Mouse (Mus musculus): ENCODE measurements around the gene Cc2d1b.
A peak's percentile ranks its signal among the peaks of the same experiment; 100 is the strongest.

The Cc2d1b gene

DNA sequence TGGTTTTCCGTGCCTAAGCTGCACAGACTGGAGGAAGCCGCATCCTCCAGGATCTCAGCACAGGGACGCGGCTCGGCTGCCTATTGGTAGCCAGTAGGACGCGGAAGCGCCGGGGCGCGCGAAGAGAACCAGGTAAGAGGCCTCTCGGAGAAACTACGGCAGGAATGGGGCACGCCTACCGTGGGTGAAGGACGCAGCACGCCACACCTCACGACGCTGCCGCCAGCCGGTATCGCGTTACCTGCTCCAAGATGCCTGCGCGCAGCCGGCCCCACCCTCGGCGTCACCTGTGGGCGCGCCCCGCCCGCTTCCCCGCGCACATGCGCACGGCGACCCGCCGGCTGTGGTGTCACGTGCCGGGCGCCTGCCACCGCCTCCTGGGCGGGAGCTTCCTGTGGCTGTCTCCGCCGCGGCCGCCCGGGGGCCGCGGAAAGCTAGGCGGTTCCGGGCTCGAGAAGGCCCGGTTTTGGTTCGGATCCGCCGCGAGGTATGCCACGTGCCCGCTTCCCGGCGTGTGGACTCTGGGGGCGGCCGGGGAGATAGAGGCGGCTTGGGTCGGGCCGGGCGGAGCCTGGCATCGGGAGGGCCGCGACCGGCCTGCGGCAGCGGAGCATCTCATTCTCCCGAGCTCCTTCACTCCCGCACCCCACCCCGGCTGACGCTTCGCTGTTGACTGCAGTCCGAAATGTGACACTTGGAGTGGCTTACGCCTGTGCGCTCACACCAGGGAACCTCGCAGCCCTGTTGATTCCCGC is at the start of gene Cc2d1b:
Cc2d1b (plus strand) TSS at position 354 of the 755 bp plus-strand sequence.
- DNase-seq = peak; percentile 94

DNA sequence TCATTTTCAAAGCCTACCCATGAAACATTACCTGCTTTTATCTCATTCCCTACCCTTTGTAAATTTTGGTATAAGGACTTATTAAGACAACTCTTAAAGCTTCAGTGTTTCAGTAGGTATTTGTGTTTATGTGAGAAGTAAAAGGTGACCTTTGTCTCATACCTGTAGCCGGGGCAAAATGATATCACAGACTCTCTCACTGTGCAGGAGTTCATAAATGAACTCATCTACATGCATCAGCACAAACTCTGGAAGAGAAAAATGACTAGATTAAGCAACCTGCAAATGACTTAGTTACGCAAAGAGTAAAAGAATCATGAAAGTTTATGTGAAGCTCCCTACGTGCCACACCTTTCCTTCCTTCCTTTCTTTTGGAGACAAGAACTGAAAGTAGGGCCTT is 47.1 kb upstream of the Cc2d1b start:
- DNase-seq = no peak

DNA sequence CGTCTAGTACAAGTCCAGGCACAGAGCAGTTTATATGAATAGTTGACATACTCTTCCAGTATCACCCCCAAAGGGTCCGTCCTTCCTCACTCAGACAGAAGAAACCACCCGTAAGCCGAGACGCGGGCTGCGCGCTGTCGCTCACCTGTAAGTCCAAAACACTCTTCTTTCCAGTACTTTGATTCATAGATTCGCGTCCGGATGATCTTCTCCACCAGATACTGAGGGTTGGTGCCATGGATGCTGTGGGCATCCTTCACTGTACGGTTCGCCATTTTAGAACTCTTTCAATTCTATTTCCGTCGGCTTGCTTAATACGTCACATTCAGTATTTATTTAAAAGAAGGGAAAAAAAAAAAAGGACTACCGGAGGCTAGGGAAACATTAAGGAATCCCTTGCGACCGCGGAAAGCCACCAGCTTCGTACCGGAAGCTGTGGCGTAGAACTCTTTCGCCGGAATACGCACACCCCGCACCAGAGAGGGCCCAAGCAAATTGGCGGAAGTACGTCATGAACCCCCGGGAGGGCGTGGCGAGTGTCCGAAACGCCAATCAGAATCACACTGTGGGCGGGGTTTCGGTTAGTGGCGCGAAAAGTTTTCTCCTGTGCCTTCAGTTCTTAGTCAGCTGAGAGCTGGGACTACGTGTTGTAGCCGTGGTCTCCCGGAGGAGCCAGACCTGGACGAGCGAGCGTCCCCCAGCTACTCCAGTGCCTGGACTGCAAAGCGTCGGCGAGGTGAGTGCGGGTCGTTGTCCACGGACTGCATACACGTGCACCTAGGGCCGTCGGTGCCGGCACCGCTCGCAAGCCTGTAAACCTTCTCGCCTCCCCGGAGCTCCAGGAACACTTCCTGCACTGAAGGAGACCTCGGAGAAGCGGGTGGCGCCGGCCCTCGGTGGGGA is 40.6 kb upstream of the Cc2d1b start, which contains the start of the genes Prpf38a and Orc1:
Prpf38a (minus strand) TSS at position 497 of the 903 bp plus-strand sequence.
Orc1 (plus strand) TSS at position 584 of the 903 bp plus-strand sequence.
- DNase-seq = peak; percentile 94

DNA sequence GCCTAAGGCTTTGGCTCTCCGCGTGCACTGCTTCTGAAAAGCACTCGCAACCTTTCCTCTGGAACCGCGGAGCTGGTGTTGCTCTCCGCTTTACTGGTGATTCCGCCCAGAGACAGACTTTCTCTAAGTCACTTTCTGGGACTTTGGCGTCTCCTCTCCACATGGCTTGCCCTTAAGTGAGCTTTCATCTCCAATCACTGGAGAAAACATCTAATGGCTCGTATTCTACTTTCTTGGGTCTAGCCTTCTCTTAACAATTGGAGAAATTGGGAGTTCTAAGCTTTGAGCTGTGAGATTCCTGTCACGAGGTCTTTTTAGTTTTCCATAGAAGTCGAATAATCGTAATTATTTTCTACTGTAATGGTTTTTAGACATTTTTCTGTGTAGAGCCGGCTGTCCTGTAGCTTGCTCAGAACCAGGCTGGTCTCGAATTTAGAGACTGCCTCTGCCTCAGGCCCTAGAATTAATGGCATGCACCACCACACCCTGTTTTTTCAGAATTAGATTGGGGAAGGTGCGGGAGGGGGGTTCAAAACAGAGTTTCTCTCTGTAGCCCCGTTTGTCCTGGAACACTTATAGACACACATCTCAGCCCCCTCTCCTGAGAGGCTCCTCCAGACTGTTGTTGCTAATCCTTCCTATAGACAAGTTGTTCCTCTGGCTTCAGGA is 39.9 kb upstream of the Cc2d1b start:
- peak; percentile 8 for DNase-seq

DNA sequence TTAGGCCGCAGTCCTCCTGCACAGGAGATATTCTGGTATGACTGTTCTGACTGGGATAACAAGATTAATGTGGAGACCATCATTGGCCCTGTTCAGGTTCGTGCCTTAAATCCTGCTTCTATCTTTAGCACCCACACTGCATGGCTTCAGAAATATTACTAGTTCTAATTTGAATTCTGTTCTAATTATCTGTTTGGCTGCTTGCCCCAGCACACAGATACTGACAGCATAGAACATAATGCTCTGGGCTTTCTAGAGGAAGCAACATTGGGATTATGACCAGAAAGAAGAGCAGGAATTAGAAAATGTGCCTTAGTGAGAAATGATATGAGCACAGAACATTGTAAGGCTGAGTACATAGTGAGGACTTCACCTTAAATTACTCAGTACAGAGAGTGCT is 26.4 kb upstream of the Cc2d1b start:
- DNase-seq = no peak

DNA sequence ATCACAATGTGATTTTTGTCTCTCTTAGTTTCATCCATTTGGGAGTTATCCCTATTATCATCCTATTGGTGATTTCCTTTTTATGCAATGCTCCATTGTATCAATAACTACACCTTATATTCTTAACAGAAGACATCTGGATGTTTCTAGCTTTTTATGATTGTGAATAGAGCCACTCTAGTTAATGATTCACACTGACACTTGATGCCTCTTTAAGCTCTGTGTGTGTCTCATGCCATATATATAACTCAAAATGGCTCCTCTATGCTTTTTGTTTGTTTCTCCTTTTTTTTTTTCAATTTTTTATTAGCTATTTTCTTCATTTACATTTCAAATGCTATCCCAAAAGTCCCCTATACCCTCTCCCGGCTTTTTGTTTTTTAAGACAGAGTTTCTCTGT is 24.0 kb upstream of the Cc2d1b start:
- no peak for DNase-seq

DNA sequence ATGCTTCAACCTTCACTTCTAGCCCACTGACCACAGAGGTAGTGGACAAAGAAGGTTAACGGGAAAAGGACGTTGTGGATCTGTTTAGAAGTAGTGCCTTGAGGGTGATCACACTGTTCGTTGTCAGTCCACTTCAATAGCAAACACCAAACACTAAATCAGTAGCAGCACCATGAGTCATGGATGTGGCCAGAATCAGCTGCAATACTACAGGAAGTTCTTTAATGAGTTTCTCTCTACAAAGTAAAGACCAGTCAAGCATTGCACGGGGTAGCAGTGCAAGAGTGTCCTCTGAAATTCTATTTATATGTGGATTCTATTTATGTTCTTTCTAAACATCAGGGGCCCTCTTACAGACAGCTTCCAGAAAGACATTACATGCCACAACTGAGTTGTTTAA is 21.4 kb upstream of the Cc2d1b start:
- no peak for DNase-seq

DNA sequence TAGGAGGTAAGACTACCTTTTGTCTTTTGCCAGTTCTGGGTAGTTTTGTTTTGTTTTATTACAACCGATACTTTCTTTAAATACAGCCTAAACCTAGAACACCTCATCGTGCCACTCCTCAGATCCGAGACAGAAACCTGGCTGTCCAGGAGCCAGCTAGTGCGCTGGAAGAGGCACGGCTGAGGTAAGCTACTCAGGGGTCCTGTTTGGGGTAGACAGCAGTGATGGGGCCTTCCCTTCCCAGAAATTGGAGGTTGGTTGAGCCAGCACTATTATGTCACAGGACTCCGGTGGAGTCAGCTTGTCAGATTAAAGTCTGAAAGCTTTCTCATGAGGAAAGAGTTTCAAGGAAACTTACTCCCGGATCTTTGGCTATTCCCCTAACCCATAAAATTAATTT is 17.9 kb upstream of the Cc2d1b start:
- DNase-seq = no peak

DNA sequence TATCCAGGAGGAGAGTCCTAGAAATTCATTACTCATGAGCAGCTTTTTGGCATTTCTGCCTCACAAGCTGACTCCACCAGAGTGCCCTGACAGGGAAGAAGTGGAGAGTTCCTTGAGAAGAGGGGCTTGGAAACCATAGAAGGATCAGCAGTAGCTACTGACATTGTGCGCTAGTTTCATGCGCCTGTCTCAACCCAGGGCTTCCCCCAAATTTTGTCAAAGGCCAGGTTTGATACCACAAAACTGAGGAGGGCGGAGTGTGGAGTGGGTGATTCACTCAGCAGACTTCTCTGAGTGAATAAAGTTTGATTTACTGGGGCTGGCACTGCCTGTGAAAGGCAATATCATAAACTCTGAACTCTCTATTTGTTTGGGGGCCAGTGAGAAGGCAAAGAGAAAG is 11.1 kb upstream of the Cc2d1b start:
- DNase-seq = no peak

DNA sequence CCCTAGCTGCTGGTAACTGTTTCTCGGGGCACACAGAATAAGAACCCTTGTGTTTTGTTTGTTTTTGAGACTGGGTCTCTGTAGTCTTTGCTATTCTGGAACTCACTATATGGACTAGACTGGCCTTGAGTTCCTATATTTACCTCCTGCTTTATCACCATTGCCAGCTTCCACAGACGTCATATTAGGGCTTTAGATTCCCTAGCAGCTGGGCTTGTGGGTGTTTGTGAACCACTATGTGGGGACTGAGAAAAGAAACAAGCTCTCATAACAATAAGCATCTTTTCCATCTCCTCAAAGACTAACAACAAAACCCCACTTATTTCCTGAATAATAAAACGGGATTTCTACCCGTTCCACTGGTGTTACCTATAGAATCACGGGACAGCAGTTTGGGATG is 8.8 kb upstream of the Cc2d1b start:
- no peak for DNase-seq

DNA sequence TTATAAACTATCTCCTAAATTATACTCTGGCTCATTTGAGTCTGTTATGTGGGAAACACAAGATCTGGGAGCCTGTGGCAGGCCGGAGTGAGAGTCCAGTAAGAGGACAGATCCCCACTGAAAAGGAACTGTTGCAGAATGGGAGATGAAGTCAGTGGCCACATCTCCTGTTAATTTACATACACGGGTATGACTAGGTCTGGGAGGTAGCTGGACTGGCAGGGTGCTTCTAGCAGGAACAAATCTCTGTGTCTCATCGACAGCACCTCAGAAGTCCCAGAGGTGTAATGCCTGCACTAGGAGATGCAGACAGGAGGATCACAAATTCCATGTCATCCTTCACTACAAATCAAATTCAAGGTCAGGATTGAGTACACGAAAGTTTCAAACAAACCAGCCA is 1.2 kb upstream of the Cc2d1b start:
- no peak for DNase-seq

DNA sequence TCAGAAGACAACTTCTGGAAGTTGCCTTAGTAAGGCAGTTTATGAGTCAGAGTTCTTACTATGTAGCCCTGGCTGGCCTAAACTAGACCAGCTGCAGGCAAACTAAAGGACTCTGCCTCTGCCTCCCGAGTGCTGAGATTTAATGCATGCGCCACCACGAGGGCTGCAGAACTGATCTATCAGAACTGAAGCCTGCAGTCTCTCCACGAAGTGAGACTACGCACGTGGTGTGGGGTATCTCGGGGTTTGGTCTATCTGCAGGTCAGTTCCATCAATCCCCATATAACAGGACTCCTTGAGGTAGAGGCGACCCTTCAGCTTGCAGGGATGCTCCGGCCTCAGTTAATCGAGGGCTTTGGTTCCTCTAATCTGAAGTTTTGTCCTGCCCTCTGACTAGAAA is 575 bp upstream of the Cc2d1b start:
- DNase-seq = no peak

DNA sequence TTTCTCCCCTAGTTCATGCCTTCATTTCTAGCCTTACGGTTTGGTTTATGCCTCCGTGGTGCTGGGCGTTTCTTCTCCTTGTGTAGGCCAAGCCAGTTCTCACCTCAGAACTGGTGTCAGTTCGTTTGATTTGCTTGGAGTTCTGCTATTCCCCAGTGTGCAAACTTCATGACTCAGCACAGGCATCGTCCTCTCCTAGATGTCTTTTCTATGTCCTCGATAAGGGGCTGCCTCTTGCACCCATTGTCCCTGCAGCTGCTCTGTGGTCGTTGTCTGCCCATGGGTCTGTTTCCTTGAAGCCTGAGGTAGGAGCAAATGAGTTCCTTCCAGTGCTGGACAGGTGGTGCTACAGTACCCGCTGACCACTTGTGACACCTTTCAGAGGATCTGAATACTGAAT is 796 bp downstream of the Cc2d1b start:
- DNase-seq = peak; percentile 18

DNA sequence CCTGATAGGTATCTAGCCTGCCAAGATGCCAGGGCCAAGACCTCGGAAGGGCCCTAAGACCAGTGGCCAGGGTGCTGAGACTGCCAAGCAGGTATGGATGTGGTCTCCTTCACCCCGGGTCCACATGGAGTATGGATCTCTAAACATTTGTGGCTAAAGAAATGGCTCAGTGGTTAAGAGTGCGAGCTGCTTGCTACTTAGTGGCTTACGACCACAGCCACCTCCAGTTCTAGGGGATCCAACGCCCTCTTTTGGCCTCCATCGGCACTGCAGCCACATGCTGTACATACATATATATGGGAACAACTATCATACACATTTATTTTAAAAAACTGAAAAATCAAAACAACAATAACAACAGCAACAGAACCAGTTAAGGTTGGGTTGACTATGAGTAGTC is 1.8 kb downstream of the Cc2d1b start:
- no peak for DNase-seq

DNA sequence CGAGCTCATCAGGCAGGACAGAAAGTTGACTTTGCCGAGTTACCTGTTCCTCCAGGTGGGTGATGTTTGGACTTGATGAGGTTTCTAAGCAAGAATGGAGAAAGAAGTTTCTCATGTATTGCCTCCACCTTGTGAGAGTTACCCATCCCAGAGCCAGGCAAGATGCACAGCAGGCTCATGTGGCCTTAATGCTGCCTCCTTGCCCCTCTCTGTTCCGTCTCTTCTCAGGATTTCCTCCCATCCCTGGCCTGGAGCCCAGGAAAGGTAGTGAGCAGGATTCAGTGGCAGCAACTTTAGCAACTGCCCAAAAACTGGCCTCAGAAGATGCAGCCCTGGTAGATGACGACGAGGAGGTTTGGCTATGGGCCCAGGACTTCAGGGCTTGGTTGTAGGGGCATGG is 7.3 kb downstream of the Cc2d1b start:
- DNase-seq = no peak

DNA sequence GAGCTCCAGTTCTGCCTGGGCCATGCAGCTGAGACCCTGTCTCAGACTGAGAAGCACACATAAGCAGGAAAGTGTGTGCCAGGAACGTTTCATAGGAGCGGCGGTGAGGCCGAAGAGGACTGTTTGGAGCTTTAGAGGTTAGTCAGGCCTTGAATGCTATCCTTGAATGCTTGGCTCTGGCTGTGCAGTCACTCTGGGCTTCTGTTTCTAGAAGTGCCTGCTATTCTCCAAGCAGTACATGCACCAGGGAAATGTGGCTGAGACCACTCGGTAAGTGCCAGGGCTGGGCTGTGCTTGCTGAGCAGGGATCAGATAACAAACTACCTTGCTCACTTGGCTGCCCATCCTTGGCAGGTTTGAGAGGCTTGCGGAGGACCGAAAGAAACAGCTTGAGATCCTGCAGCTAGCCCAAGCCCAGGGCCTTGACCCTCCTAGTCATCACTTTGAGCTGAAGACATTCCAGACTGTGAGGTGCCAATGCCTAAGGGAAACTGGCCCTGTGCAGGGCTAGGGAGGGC is 9.7 kb downstream of the Cc2d1b start:
- DNase-seq = no peak

DNA sequence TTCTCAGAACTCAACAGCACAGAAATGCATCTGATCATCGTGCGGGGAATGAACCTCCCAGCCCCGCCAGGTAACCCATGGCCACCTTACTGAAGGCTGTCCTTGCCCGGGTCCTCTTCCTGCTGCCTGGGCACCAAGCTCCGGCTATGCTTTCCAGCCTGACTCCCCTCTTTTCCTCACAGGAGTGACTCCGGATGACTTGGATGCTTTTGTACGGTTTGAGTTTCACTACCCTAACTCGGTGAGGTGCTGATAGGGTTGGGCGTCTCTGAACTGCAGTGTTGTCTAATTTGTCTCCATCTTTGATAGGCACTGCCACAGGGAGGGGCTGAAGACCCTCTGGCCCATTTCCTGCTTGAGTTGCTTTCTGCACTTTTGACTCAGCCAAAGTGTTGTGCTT is 10.4 kb downstream of the Cc2d1b start:
- no peak for DNase-seq

DNA sequence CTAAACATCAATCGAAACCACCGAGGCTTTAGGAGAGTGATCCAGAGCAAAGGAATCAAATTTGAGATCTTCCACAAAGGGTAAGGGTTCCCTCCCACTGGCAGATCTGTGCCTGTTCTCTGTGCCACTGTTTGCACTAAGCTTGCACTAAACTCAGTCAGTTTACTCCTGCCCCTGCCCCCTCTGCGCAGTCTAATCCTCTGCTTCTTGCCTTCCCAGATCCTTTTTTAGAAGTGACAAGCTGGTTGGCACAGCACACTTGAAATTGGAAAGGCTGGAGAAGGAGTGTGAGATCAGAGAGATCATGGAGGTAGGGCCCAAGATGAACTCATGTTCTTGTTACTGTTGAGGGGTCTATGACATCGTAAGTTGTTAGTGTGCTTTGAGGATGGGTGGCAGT is 11.9 kb downstream of the Cc2d1b start:
- DNase-seq = no peak

DNA sequence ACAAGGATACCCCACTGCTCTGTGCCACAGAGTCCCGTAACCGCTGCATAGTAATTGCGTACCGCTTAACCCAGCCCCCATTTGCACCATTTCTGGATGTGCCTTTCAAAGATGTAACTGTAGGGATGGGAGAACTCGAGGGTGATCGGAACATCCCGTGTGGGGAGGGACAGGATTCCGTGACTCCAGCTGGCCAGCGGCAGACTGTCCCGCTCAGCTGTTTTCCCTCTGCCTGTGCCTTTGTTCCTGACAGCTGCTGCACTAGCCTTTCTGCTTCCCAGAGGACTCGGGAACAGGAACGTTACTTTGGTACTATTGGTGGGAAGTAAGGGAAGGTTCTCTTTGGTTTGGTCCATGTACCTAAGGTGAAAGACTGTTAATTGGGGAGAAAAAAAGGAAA is 14.0 kb downstream of the Cc2d1b start:
- no peak for DNase-seq

DNA sequence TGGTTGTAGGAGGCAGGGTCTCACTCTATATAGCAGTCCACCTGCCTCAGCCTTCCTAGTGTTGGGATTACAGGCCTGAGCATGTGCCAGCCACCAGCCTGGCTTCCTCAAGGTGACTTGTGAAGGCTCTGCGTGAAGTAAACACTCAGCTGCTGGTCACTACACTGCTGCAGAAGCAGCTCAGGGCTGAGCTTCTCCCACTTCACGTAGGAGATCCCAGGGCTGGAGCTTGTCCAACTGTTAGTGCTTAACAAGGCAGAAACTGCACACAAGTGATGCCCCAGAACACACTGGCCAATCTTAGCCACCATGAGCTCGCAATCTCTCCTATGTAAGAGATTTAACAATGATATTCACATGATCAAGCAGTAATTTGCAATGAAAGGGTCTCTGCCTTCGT is 15.0 kb downstream of the Cc2d1b start:
- DNase-seq = no peak

DNA sequence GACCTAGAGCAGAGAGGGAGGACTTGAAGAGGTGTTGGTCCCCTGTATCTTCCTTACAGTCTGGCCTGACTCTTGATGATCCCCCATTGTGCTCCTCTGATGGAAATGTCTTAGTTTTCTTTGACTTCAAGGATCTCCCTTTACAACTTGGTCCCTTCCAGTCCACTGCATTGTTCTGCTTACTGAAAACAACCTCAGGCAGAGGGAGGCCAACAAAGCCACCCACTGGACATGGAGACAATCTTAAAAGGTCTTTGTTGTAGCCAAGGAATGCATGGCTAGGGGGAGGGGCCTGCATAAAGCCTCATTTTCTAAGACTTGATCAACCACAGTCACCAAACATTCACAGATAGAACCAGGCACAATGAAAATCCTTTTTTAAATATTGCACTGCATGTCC is 15.4 kb downstream of the Cc2d1b start:
- DNase-seq = no peak

DNA sequence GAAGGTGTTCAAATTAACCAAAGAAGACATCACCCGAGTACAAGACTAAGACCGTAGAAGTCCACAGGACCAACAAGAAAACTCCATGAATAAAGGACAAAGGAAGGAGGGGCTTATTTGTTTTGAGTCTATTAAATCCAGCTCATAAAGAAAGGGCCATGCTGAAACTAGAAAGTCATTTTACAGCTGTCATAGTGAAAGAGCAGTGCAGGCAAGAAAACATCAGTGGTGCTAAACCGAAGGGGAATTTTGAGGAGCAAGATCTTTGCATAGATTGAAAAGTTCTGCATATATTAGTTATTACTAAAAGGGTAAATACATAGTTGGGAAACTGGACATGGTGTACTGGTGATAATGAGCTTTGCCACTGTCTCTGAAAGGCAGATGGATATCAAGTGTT is 18.0 kb downstream of the Cc2d1b start:
- DNase-seq = no peak

DNA sequence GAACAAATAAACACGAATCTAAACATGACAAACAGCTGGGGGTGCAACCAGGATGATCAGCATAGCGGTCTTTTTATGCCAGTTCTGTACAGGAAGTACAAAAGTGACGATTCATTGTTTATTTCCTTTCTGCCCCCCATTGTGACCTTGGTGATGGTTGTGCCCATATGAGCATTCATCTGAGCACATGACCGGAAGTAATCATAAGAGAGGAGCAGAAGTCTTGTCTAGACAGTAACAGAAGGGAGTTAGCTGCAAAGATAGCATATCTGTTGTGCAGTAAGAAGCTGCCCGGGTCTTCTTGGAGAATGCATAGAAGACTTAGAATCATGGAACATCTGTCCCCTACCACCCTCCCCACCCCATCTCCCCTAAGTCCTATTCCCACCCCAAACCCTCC is 19.0 kb downstream of the Cc2d1b start:
- no peak for DNase-seq

Measured in cerebellum, adult 11 months (tissue).